Mouse (Mus musculus) activated CD4-positive, CD25-positive, alpha-beta regulatory T cell, adult 9 weeks (primary cell): ENCODE data around the gene Rln1. TPM values are rescaled to one million over a fixed set of nuclear protein-coding genes. Genes with fewer than 3 reads are reported as not detected.

ENCODE experiments used
- polyA plus RNA-seq: library from polyadenylated mRNA; unstranded; fragments of 100-300 nt; shearing (Covaris generic); gene quantifications from one replicate; pipeline ENCODE4 v1.2.1, GENCODE M21; 2017

The Rln1 gene
- polyA plus RNA-seq, result not detected

DNA sequence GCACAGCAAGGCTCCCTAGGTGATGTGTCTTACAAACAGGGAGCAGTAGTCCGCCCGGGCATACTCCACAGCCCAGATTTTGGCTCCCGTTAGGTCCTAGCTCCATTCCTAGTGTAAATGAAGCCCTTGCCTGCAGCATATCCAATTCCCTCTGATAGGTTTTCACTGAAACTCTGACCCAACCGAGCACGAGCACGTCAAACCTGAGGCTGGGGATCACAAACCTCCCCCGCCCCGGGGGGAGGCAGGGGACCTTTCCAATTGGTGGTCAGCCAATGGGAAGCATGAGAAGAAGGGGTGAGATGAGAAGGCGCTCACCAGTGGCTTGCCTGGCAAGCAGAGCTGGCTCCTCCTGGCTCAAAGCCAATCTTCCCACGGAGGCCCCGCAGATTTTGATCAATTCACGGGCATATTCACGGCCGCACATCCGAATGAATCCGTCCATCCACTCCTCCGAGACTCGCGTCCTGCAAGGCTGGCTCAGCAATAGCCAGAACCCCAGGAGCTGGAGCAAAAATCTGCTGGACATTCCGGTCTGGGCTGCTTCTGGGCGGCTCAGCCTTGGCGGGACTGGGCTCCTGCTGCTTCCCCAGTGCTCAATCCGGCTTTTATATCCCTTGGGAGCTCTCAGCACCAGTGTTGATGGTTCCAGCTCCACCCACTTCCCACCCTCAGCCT is at the start of gene Rln1:
Gene Rln1, minus strand, starts transcription at position 603 of the 678 bp plus-strand sequence.

GRCm38 (mm10) chr19:29366969-29367622 is 32.6 kb upstream of the Rln1 start, which contains the start of the genes Plgrkt and Cd274:
Gene Plgrkt (minus strand): TSS chr19:29367390.
Gene Cd274 (plus strand): TSS chr19:29367455.

DNA sequence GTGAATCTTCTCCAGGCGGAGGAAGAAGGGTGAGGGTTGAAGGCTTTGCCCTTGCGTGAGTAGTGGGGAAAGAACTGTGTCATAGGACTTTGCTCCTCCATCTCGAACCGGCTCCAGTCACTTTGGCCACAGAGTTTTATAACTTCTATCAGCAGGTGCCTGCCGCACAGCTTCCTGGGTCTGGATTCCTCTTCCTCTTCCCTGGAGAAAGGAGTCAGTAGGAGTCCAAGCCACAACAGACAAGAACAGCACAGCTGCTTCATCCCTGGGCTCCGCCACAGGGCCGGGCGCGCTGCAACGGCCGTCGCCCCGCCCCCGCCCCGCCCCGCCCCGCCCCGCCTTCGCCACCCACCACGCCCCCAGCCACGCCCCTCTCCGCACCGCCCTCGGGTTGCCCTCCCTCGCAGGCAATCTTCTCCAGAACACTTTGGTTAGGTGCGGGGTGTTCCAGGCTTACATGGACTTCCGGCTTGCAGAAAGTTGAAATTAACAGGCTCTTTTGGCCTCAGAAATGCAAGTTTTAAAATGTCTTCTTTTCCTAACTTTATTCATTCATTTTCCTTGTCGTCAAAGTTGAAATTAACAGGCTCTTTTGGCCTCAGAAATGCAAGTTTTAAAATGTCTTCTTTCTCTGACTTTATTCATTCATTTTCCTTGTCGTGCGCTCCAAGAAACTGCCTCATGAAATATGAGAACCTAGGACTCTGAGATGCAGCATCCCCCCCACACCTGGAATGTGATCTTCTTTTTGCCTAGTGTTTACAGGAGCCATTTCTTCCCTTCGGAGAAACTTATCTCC is 9.2 kb downstream of the Rln1 start, which contains the start of gene Insl6:
Gene Insl6, minus strand, starts transcription at position 304 of the 799 bp plus-strand sequence.

Other genes starting within 250 kb of the Rln1 start
- 55.5 TPM for gene Rcl1, start 233.3 kb downstream of the Rln1 start, polyA plus RNA-seq
- 11.0 TPM for gene Jak2, start 82.8 kb downstream of the Rln1 start, polyA plus RNA-seq
- gene Insl6, start 9.3 kb downstream of the Rln1 start, polyA plus RNA-seq, result 26.6 TPM
- 302 TPM for gene Plgrkt, start 32.7 kb upstream of the Rln1 start, polyA plus RNA-seq
- gene Cd274, start 32.8 kb upstream of the Rln1 start, polyA plus RNA-seq, result 58.5 TPM
- gene Pdcd1lg2, start 76.2 kb upstream of the Rln1 start, polyA plus RNA-seq, result 24.0 TPM
- gene Ric1, start 187.6 kb upstream of the Rln1 start, polyA plus RNA-seq, result 1.8 TPM